11 mouse cellular contexts compared by ENCODE assay signal in genomic region chr11:32244064-32244463, GRCm38 (mm10). TPM values are rescaled to one million over a fixed set of nuclear protein-coding genes. Genes with fewer than 3 reads are reported as not detected.
DNase-seq lines count a peak whose midpoint lies in the region; ATAC-seq lines count a peak whose summit lies in the region.
"Had no signal": no experiment of that assay in that cellular context is flagged by ENCODE, and none has a peak within 500 bp of the region (broad histone marks: within the 10 kb centered on the region; RNA-seq: fewer than 3 reads in every experiment).

No protein-coding gene starts in this region.

- ATAC-seq in intestine, embryonic 16.5 days: no peak
- no peak for ATAC-seq in intestine, embryonic 15.5 days
- ATAC-seq in midbrain, embryonic 12.5 days (ENCODE audit: low FRiP score, low read depth): no peak
- no peak for ATAC-seq in midbrain, embryonic 14.5 days (ENCODE audit: low FRiP score, low TSS enrichment)
- no peak for ATAC-seq in heart, embryonic 12.5 days (ENCODE audit: insufficient number of reproducible peaks, low FRiP score)
- no peak for ATAC-seq in stomach, embryonic 15.5 days (ENCODE audit: insufficient read depth, low FRiP score, low read depth)

- peaks cover 13% of the 10 kb centered on the region for H3K4me1 ChIP-seq in intestine, embryonic 16.5 days (ENCODE audit: control insufficient read depth, insufficient read depth, low read length)
- no peaks in the 10 kb centered on the region for H3K4me1 ChIP-seq in intestine, embryonic 15.5 days (replicated peaks)
- no peaks in the 10 kb centered on the region for H3K4me1 ChIP-seq in midbrain, embryonic 12.5 days
- no peaks in the 10 kb centered on the region for H3K4me1 ChIP-seq in midbrain, embryonic 14.5 days (ENCODE audit: control insufficient read depth, insufficient read depth, low read length)
- H3K4me1 ChIP-seq in heart, embryonic 12.5 days (replicated peaks): peaks cover 19% of the 10 kb centered on the region
- no peaks in the 10 kb centered on the region for H3K4me1 ChIP-seq in stomach, embryonic 15.5 days
- H3K4me1 ChIP-seq: limb, embryonic 13.5 days had no signal

- H3K36me3 ChIP-seq in intestine, embryonic 16.5 days (ENCODE audit: control insufficient read depth, insufficient read depth, low read length): no peaks in the 10 kb centered on the region; the same call in 1 of the 2 replicates
- H3K36me3 ChIP-seq in intestine, embryonic 15.5 days: peaks cover 11% of the 10 kb centered on the region; the same call in 1 of the 2 replicates
- peaks cover 83% of the 10 kb centered on the region for H3K36me3 ChIP-seq in midbrain, embryonic 12.5 days
- peaks cover 76% of the 10 kb centered on the region for H3K36me3 ChIP-seq in midbrain, embryonic 14.5 days (ENCODE audit: control insufficient read depth, insufficient read depth, low read length)
- H3K36me3 ChIP-seq in heart, embryonic 12.5 days: peaks cover 61% of the 10 kb centered on the region
- peaks cover 13% of the 10 kb centered on the region for H3K36me3 ChIP-seq in stomach, embryonic 15.5 days

- H3K4me3 ChIP-seq in intestine, embryonic 16.5 days (ENCODE audit: low read length): no peak overlapping the region
- H3K4me3 ChIP-seq in intestine, embryonic 15.5 days (replicated peaks): no peak overlapping the region
- no peak overlapping the region for H3K4me3 ChIP-seq in midbrain, embryonic 12.5 days
- no peak overlapping the region for H3K4me3 ChIP-seq in midbrain, embryonic 14.5 days (replicated peaks; ENCODE audit: low read depth, low read length)
- H3K4me3 ChIP-seq in heart, embryonic 12.5 days: no peak overlapping the region
- H3K4me3 ChIP-seq in stomach, embryonic 15.5 days (replicated peaks): no peak overlapping the region
- H3K4me3 ChIP-seq: limb, embryonic 13.5 days had no signal

- H3K9ac ChIP-seq in intestine, embryonic 16.5 days (ENCODE audit: low read depth, low read length): no peak overlapping the region
- H3K9ac ChIP-seq in intestine, embryonic 15.5 days: no peak overlapping the region
- no peak overlapping the region for H3K9ac ChIP-seq in midbrain, embryonic 12.5 days (replicated peaks)
- no peak overlapping the region for H3K9ac ChIP-seq in midbrain, embryonic 14.5 days (replicated peaks; ENCODE audit: low read length)
- no peak overlapping the region for H3K9ac ChIP-seq in heart, embryonic 12.5 days
- H3K9ac ChIP-seq in stomach, embryonic 15.5 days: no peak overlapping the region

- 71% methylated on average over 3 of the region's 3 CpGs for WGBS in intestine, embryonic 16.5 days
- 74% methylated on average over 3 of the region's 3 CpGs for WGBS in intestine, embryonic 15.5 days
- 83% methylated on average over 3 of the region's 3 CpGs for WGBS in midbrain, embryonic 12.5 days
- WGBS in midbrain, embryonic 14.5 days: 83% methylated on average over 3 of the region's 3 CpGs
- WGBS in heart, embryonic 12.5 days: 82% methylated on average over 3 of the region's 3 CpGs
- 72% methylated on average over 3 of the region's 3 CpGs for WGBS in stomach, embryonic 15.5 days

- no peaks in the 10 kb centered on the region for H3K27me3 ChIP-seq in intestine, embryonic 16.5 days (replicated peaks; ENCODE audit: control insufficient read depth, insufficient read depth, low read length)
- no peaks in the 10 kb centered on the region for H3K27me3 ChIP-seq in intestine, embryonic 15.5 days (replicated peaks)
- H3K27me3 ChIP-seq in midbrain, embryonic 12.5 days: no peaks in the 10 kb centered on the region
- H3K27me3 ChIP-seq in midbrain, embryonic 14.5 days (ENCODE audit: control insufficient read depth, insufficient read depth, low read length): no peaks in the 10 kb centered on the region
- H3K27me3 ChIP-seq in heart, embryonic 12.5 days (replicated peaks): no peaks in the 10 kb centered on the region
- no peaks in the 10 kb centered on the region for H3K27me3 ChIP-seq in stomach, embryonic 15.5 days (replicated peaks)
- H3K27me3 ChIP-seq: limb, embryonic 13.5 days had no signal

- DNase-seq in midbrain, embryonic 14.5 days: no peak
- no peak for DNase-seq in cerebellum, postnatal 4 days (ENCODE audit: low spot score in 2 of 2)
- DNase-seq in cerebellum, adult 8-10 months: no peak
- DNase-seq: thymus, adult 18-20 months had no signal

- H3K4me2 ChIP-seq in intestine, embryonic 16.5 days (ENCODE audit: low read depth, low read length): no peak overlapping the region
- no peak overlapping the region for H3K4me2 ChIP-seq in intestine, embryonic 15.5 days (replicated peaks)
- no peak overlapping the region for H3K4me2 ChIP-seq in midbrain, embryonic 12.5 days (replicated peaks)
- no peak overlapping the region for H3K4me2 ChIP-seq in midbrain, embryonic 14.5 days (ENCODE audit: low read length)
- no peak overlapping the region for H3K4me2 ChIP-seq in heart, embryonic 12.5 days
- no peak overlapping the region for H3K4me2 ChIP-seq in stomach, embryonic 15.5 days
- H3K4me2 ChIP-seq: limb, embryonic 13.5 days had no signal

- H3K27ac ChIP-seq in intestine, embryonic 16.5 days (ENCODE audit: low read length): peak overlapping the region; percentile 60
- H3K27ac ChIP-seq in intestine, embryonic 15.5 days: no peak overlapping the region
- 0 out of 2 replicates have a peak overlapping the region, but pooled peaks have one; percentile 30 for H3K27ac ChIP-seq in midbrain, embryonic 12.5 days (replicated peaks)
- no peak overlapping the region for H3K27ac ChIP-seq in midbrain, embryonic 14.5 days (replicated peaks; ENCODE audit: low read depth, low read length)
- H3K27ac ChIP-seq in heart, embryonic 12.5 days (ENCODE audit: poor library complexity, severe bottlenecking): peak overlapping the region; percentile 66
- H3K27ac ChIP-seq in stomach, embryonic 15.5 days: 0 out of 2 replicates have a peak overlapping the region, but pooled peaks have one; percentile 37
- H3K27ac ChIP-seq: limb, embryonic 13.5 days had no signal

- no peaks in the 10 kb centered on the region for H3K9me3 ChIP-seq in intestine, embryonic 16.5 days (ENCODE audit: control insufficient read depth, low read length)
- no peaks in the 10 kb centered on the region for H3K9me3 ChIP-seq in intestine, embryonic 15.5 days
- no peaks in the 10 kb centered on the region for H3K9me3 ChIP-seq in midbrain, embryonic 12.5 days
- H3K9me3 ChIP-seq in midbrain, embryonic 14.5 days (ENCODE audit: control insufficient read depth, low read length): no peaks in the 10 kb centered on the region
- no peaks in the 10 kb centered on the region for H3K9me3 ChIP-seq in heart, embryonic 12.5 days (replicated peaks)
- H3K9me3 ChIP-seq in stomach, embryonic 15.5 days: no peaks in the 10 kb centered on the region
- H3K9me3 ChIP-seq: limb, embryonic 13.5 days had no signal

RNA-seq across cellular contexts. Expression of gene Mpg, which starts 17.8 kb away (rescaled TPM):
- polyA plus RNA-seq in intestine, embryonic 16.5 days (2015; fragmentation: Nextera tagmentation; extraction: Ambion mirVana): 32.6 and 33.8 TPM in 2 replicates
- polyA plus RNA-seq in intestine, embryonic 15.5 days (2015; fragmentation: Nextera tagmentation; extraction: Ambion mirVana): 30.8 and 36.6 TPM in 2 replicates
- 26.6 and 30.6 TPM in 2 replicates for polyA plus RNA-seq in midbrain, embryonic 12.5 days (2016; fragmentation: Nextera tagmentation; extraction: Ambion mirVana)
- 37.4 and 37.7 TPM in 2 replicates for polyA plus RNA-seq in midbrain, embryonic 14.5 days (2014; fragmentation: Nextera tagmentation; extraction: Ambion mirVana)
- 17.8 and 19.1 TPM in 2 replicates for polyA plus RNA-seq in heart, embryonic 12.5 days (2016; fragmentation: Nextera tagmentation; extraction: Ambion mirVana)
- 32.7 and 35.8 TPM in 2 replicates for polyA plus RNA-seq in stomach, embryonic 15.5 days (2015; fragmentation: Nextera tagmentation; extraction: Ambion mirVana)

RNA-seq across cellular contexts. Expression of gene Rhbdf1, which starts 22.0 kb away (rescaled TPM):
- polyA plus RNA-seq in intestine, embryonic 16.5 days (2015; fragmentation: Nextera tagmentation; extraction: Ambion mirVana): 50.3 and 51.5 TPM in 2 replicates
- 52.8 and 53.5 TPM in 2 replicates for polyA plus RNA-seq in intestine, embryonic 15.5 days (2015; fragmentation: Nextera tagmentation; extraction: Ambion mirVana)
- polyA plus RNA-seq in midbrain, embryonic 12.5 days (2016; fragmentation: Nextera tagmentation; extraction: Ambion mirVana): 19.1 and 23.5 TPM in 2 replicates
- 15.3 and 17.5 TPM in 2 replicates for polyA plus RNA-seq in midbrain, embryonic 14.5 days (2014; fragmentation: Nextera tagmentation; extraction: Ambion mirVana)
- 42.5 and 47.7 TPM in 2 replicates for polyA plus RNA-seq in heart, embryonic 12.5 days (2016; fragmentation: Nextera tagmentation; extraction: Ambion mirVana)
- polyA plus RNA-seq in stomach, embryonic 15.5 days (2015; fragmentation: Nextera tagmentation; extraction: Ambion mirVana): 57.6 and 63.1 TPM in 2 replicates

RNA-seq across cellular contexts. Expression of gene Nprl3, which starts 23.4 kb away (rescaled TPM):
- 28.3 and 34.6 TPM in 2 replicates for polyA plus RNA-seq in intestine, embryonic 16.5 days (2015; fragmentation: Nextera tagmentation; extraction: Ambion mirVana)
- 29.4 and 33.6 TPM in 2 replicates for polyA plus RNA-seq in intestine, embryonic 15.5 days (2015; fragmentation: Nextera tagmentation; extraction: Ambion mirVana)
- 44.7 and 47.0 TPM in 2 replicates for polyA plus RNA-seq in midbrain, embryonic 12.5 days (2016; fragmentation: Nextera tagmentation; extraction: Ambion mirVana)
- polyA plus RNA-seq in midbrain, embryonic 14.5 days (2014; fragmentation: Nextera tagmentation; extraction: Ambion mirVana): 33.6 and 36.9 TPM in 2 replicates
- 38.6 and 42.8 TPM in 2 replicates for polyA plus RNA-seq in heart, embryonic 12.5 days (2016; fragmentation: Nextera tagmentation; extraction: Ambion mirVana)
- polyA plus RNA-seq in stomach, embryonic 15.5 days (2015; fragmentation: Nextera tagmentation; extraction: Ambion mirVana): 35.6 and 39.0 TPM in 2 replicates

RNA-seq across cellular contexts. Expression of gene Hba-x, which starts 32.1 kb away (rescaled TPM):
- 11.6 and 16.4 TPM in 2 replicates for polyA plus RNA-seq in intestine, embryonic 16.5 days (2015; fragmentation: Nextera tagmentation; extraction: Ambion mirVana)
- 36.3 and 48.2 TPM in 2 replicates for polyA plus RNA-seq in intestine, embryonic 15.5 days (2015; fragmentation: Nextera tagmentation; extraction: Ambion mirVana)
- 1,559 and 1,723 TPM in 2 replicates for polyA plus RNA-seq in midbrain, embryonic 12.5 days (2016; fragmentation: Nextera tagmentation; extraction: Ambion mirVana)
- polyA plus RNA-seq in midbrain, embryonic 14.5 days (2014; fragmentation: Nextera tagmentation; extraction: Ambion mirVana): 29.1 and 77.0 TPM in 2 replicates
- polyA plus RNA-seq in heart, embryonic 12.5 days (2016; fragmentation: Nextera tagmentation; extraction: Ambion mirVana): 5,912 and 6,218 TPM in 2 replicates
- 61.7 and 62.6 TPM in 2 replicates for polyA plus RNA-seq in stomach, embryonic 15.5 days (2015; fragmentation: Nextera tagmentation; extraction: Ambion mirVana)
- polyA plus RNA-seq: gonadal fat pad, adult 2 months had no signal

RNA-seq across cellular contexts. Expression of gene Snrnp25, which starts 38.8 kb away (rescaled TPM):
- 40.7 and 45.6 TPM in 2 replicates for polyA plus RNA-seq in intestine, embryonic 16.5 days (2015; fragmentation: Nextera tagmentation; extraction: Ambion mirVana)
- polyA plus RNA-seq in intestine, embryonic 15.5 days (2015; fragmentation: Nextera tagmentation; extraction: Ambion mirVana): 45.1 and 49.1 TPM in 2 replicates
- polyA plus RNA-seq in midbrain, embryonic 12.5 days (2016; fragmentation: Nextera tagmentation; extraction: Ambion mirVana): 53.3 and 66.7 TPM in 2 replicates
- 46.7 and 54.9 TPM in 2 replicates for polyA plus RNA-seq in midbrain, embryonic 14.5 days (2014; fragmentation: Nextera tagmentation; extraction: Ambion mirVana)
- 44.4 and 45.6 TPM in 2 replicates for polyA plus RNA-seq in heart, embryonic 12.5 days (2016; fragmentation: Nextera tagmentation; extraction: Ambion mirVana)
- polyA plus RNA-seq in stomach, embryonic 15.5 days (2015; fragmentation: Nextera tagmentation; extraction: Ambion mirVana): 52.6 and 57.5 TPM in 2 replicates

Comparison
In these comparisons a context has a peak if more than half of its experiments do, and no peak if none do; other contexts are left out.
1. H3K27ac ChIP-seq: peak in intestine, embryonic 16.5 days (single experiment), midbrain, embryonic 12.5 days (single experiment), heart, embryonic 12.5 days (single experiment) and stomach, embryonic 15.5 days (single experiment); none in intestine, embryonic 15.5 days (single experiment) and midbrain, embryonic 14.5 days (single experiment).